Mouse (Mus musculus) megakaryocyte, embryonic 14.5 days (primary cell): ENCODE measurements around the gene Btbd3.

Experiments
- FLI1 ChIP-seq: IDR thresholded peaks from 2 replicates; pipeline ENCODE4 v1.6.1; 2012; ENCODE audit warnings: low read length, inconsistent platforms, mixed read lengths
- GATA1 ChIP-seq: IDR thresholded peaks from 3 replicates; pipeline ENCODE4 v1.6.1; 2012; ENCODE audit warnings: mixed read lengths, low read length, inconsistent platforms, borderline replicate concordance

DNA sequence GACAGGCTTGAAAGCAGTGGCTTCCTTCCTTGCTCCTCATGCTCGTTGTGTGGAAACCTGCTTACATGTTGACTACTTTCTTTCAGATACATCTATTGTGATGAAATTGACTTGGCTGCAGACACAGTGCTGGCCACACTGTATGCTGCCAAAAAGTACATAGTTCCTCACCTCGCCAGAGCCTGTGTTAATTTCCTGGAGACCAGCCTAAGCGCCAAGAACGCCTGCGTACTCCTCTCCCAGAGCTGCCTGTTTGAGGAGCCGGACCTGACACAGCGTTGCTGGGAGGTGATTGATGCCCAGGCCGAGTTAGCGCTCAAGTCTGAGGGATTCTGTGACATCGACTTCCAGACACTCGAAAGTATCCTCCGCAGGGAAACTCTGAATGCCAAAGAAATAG is 27.0 kb downstream of the Btbd3 start:
- TF ChIP-seq GATA1 (no peak), FLI1 (no peak)
